Mouse (Mus musculus): Measurements from ENCODE around the gene Lpp.
"Not testable (repeated sequence)": the region's sequence is repeated elsewhere in the genome, so short reads cannot be mapped to it uniquely, and the experiment has no call there.

Lpp gene

GRCm38 (mm10) chr16:24955054-24955453 lies 561.7 kb downstream of the Lpp start:
- no peak for DNase-seq (ENCODE audit: extremely low spot score, low read depth, low spot score)

- DNase-seq (ENCODE audit: extremely low spot score, low read depth, low spot score): no peak
These were observed 565.4 kb downstream of the Lpp start for GRCm38 (mm10) chr16:24958661-24959060.

DNA sequence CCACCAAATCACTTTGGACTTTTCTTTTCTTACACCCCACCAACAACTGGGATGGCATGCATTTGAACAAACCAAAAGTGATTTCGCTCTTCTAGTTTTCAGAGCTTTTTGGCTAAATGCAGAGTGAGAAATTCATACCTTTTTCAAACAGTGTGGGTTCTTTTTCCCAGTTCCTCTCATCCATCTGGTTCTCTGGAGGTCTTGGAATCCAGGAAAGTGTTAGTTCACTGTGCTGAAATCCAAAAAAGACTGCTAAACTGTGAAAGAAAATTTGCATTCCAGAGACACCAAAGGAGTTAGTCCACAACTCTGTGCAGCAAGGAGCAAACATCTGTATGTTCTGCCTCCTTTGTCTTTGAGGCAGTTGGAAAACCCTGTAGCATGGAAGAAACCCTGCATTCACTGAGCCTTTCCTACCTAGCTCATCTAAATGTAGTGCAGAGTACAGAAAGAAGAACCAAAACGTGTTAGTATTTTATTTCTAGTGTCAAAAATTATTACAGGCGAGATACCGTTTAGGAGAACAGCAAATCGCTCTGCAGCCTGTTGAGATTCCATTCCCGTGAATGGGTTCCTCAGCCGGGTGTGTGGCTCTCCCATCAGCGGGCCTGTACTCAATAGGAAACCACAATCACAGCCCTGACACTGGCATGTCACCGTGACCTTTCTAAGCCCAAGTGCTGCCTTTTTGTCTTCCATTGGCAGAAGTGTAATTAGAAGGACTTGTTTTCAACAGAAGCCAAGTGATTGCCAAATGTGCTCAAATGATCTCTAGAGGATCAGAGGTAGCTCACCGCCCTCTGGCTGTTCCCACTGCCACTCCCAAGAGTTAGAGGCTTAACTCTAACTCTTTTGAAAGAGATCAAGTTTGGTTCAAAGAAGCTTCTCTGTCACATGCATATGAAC lies 567.8 kb downstream of the Lpp start:
- DNase-seq (ENCODE audit: extremely low spot score, low read depth, low spot score): no peak

DNA sequence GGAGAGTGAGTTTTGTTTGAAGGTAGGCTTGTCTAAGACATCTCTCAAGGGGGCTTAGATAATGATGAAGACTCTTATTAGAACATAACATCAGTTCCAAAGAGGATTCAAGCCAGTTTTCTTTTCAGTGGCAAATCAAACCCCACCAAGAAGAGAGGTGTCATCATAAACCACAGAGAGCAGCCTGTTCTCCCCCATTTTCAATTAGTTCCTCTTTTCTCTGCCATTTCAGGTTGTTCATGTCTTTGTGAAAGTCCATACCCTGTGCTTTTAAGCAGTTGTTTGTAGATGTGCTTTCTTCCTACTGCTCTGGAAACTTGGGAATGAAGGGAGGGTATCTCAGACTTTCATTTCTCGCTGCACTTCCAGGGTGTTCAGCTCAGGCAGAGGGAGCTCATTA lies 571.0 kb downstream of the Lpp start:
- no peak for DNase-seq (ENCODE audit: extremely low spot score, low read depth, low spot score)

DNA sequence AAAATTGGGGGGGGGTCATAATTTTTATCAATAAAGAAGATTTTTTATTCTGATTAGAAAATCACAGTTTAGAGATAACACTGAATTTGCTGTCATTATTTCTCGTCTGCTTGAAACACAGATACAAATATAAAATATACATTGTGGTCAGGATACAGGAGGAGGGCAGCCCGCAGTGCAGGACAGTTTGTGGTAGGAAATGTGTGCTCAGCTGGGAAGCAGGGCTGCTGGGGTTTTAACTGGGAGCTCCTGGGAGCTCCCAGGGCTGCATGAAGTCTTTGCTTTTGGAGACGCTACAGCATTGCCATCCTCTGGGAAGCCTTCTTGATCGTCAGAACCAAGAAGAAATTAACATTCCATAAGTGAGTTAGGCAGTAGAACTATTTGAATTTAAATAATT lies 571.8 kb downstream of the Lpp start:
- DNase-seq (ENCODE audit: extremely low spot score, low read depth, low spot score): no peak

- DNase-seq (ENCODE audit: extremely low spot score, low read depth, low spot score): no peak
These were observed 573.2 kb downstream of the Lpp start for GRCm38 (mm10) chr16:24966460-24966859.

DNA sequence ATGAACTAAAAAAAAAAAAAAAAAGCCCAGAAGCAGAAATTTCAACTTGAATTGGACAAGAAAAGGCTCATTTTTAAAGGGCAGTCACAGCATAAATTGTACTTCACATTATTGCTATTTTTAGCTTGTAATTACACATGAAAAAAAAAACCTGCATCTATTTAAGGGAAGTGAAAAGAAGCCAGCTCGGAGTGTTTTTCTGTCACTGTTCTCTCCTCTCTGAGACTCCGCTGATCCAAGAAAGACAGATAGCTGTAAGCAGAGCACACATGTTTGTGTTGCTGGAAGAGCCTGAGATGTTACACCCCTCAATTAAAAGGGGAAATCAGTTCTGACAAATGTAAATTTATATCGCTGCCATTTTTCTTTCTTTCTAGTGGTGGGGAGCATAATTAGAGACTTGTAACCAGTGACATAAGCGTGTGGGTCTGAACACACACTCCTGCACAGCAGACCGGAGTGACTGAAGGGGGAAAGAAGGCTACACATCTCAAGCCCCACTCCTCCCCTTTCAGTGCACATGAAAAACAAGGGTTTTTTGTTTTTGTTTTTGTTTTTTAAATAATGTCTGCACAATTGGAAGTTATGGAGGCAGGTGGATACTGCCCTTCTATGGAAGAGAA lies 579.8 kb downstream of the Lpp start:
- no peak for DNase-seq (ENCODE audit: extremely low spot score, low read depth, low spot score)

DNA sequence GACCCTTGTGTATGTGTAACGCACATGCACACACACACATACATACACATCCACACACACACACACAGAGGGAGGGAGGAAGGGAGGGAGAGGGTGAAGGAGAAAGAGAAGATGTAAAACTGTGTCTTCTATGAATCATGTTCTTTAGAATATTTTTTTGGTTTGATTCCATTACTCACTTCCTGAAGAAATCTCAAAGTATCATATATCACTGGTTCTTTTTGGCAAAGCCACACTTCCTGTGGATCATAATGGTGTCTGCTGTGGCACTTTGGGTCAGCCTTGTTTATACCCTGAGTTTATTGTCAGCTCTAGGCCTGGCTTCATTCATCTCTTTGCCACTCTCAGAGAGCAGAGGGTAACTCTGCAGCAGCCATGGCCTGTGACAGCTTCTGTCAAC lies 584.5 kb downstream of the Lpp start:
- no peak for DNase-seq (ENCODE audit: extremely low spot score, low read depth, low spot score)

DNA sequence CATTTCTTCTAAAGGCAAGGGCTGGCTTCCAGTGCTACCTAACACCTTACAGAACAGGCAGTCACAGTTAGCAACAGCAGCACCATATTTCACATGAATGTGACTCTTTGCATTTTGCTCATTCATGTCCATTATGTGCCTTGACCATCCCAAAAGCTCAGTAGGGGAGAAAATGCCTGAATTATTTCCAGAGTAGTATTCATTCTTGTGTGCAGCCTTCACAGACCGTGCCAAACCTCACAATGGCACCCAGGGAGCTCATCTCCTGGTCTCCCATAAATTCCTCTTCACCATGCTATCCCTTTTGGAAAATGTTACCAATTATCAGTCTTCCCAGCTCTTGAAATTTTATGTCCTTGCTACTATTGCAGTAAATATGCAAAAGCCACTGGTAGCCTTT lies 584.9 kb downstream of the Lpp start:
- no peak for DNase-seq (ENCODE audit: extremely low spot score, low read depth, low spot score)

- no peak for DNase-seq (ENCODE audit: extremely low spot score, low read depth, low spot score)
These were observed 586.1 kb downstream of the Lpp start for GRCm38 (mm10) chr16:24979391-24979790.

GRCm38 (mm10) chr16:24982828-24983227 lies 589.5 kb downstream of the Lpp start:
- DNase-seq (ENCODE audit: extremely low spot score, low read depth, low spot score): no peak

GRCm38 (mm10) chr16:24990331-24990730 lies 597.0 kb downstream of the Lpp start:
- DNase-seq (ENCODE audit: extremely low spot score, low read depth, low spot score): no peak

GRCm38 (mm10) chr16:24991059-24991541 lies 597.8 kb downstream of the Lpp start:
- no peak for DNase-seq (ENCODE audit: extremely low spot score, low read depth, low spot score)

- DNase-seq (ENCODE audit: extremely low spot score, low read depth, low spot score): no peak
These were observed 598.7 kb downstream of the Lpp start for GRCm38 (mm10) chr16:24991995-24992394.

DNA sequence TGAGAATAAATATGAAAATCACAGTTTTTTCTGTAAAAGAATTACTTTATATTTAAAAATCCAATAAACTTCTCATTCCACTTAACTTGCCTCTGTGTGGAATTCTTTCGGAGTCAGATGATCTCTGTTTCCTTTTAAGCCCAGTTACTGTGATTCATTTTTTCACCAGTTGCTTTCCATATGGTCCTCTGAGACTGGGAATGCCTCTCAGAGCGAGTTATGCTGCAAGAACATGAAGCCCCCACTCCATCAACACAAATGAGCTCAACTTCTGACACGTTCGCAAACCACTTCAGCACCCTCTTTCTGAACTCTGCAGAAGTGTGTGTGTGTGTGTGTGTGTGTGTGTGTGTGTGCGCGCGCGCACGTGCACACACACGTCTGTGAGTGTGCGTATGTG lies 599.2 kb downstream of the Lpp start:
- DNase-seq (ENCODE audit: extremely low spot score, low read depth, low spot score): no peak

DNA sequence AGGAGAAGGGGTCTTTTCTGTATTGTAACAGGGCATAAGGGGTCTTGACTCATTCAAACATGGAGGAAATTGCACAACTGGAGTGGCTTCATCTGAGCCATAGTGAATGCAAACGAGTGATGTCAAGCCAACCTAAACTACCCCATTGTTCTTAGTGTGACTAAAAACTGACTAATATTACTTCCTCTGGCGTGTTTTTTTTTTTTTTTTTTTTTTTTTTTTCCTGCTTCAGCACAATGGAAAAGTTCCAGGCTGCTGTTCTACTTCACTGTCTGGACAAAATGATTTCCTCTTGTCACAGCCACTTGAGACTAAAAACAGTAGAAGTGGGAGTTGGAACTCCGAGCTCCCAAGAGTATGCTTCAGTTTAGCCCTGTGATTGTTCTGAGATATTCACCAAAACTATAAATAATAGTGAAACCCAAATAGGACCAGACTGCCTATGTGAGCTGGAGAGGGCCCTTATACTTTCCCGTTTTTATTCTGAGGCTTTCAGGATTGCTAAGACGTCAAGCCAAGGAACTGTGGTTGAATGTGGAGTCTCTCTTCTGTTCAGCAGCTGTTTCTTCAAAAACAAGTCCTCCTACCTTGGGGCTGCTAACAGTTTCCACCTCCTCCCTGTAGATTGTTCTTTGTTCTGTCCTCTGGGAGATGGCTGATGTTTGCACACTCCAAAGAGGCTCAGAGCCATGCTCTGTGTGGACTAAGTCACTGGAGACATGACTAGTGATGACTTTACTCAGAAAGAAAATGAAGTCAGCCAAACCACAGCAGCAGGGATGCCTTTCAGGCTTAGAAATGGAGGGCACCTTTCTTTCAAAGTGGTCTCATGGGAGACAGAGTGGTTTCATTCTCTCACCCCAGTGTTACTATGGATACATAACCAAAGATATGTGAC lies 617.9 kb downstream of the Lpp start:
- no peak for DNase-seq (ENCODE audit: extremely low spot score, low read depth, low spot score)

GRCm38 (mm10) chr16:25012938-25013337 lies 619.6 kb downstream of the Lpp start:
- DNase-seq (ENCODE audit: extremely low spot score, low read depth, low spot score): no peak

DNA sequence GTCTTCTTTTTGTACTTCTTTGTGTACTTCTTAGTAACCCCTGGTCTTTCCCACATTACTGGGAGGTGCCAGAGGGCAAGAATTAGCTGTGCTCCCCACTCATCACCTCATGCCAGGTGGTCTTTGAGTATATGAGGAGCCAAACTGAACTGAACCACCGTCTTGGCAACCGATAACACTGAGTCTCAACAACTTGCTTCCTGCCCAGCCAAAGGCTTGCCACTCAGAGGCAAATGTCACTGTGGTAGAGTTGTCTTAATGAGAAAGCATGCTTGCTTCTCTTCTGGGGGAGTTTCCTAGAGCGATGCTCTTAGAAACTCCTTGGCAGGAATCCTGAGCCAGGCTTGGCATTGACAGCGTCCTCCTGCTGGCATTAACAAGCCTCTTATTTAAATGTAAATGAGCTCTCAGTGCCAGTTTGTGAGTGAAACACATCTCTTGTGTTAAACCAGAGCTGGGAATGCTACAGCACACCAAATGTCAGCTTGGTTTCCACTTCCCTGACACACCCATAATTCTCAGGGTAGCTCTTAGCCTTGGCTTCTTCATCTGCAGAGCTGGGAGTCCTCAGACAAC lies 623.0 kb downstream of the Lpp start:
- no peak for DNase-seq (ENCODE audit: extremely low spot score, low read depth, low spot score)

DNA sequence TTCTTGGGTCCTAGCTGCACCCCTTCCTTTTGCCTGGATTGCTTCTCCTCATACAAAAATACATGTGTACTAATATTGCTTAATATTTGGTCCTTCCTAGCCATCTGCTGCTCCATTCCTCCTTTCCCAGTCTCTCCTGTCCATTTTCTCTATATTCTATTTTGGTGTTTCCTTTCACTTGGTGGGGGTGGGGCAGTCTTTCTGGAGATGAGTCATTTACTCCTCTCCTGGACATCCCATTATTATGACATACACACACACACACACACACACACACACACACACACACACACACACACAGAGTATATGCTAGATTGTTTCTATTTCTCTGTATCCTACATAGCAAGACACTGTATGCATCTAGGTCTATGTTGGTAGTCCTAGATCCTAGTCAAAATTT lies 623.7 kb downstream of the Lpp start:
- DNase-seq (ENCODE audit: extremely low spot score, low read depth, low spot score): no peak

- DNase-seq (ENCODE audit: extremely low spot score, low read depth, low spot score): not testable (repeated sequence)
These were observed 628.5 kb downstream of the Lpp start for GRCm38 (mm10) chr16:25021743-25022359.

GRCm38 (mm10) chr16:25024591-25024990 lies 631.3 kb downstream of the Lpp start:
- no peak for DNase-seq (ENCODE audit: extremely low spot score, low read depth, low spot score)

All from hindlimb bud, embryonic 11.5 days (tissue).